Mouse (Mus musculus) E14TG2a.4 (cell line): ENCODE measurements at regions not wholly inside any gene's neighbourhood (a gene's known extent, or its start where the extent isn't known, plus 50 kb on each side); places are given as distances from the start of the nearest gene placed in this dataset.

Experiments
- CTCF ChIP-seq: conservative IDR thresholded peaks from 2 replicates; pipeline ENCODE4 v1.5.1; 2014; ENCODE audit warnings: low read length
- NANOG ChIP-seq: IDR thresholded peaks from 2 replicates; pipeline ENCODE4 v1.6.1; 2014; ENCODE audit warnings: borderline replicate concordance, low read length, mixed read lengths
- POU5F1 ChIP-seq: IDR thresholded peaks from 2 replicates; pipeline ENCODE4 v1.6.1; 2014; ENCODE audit warnings: low read length, borderline replicate concordance

DNA sequence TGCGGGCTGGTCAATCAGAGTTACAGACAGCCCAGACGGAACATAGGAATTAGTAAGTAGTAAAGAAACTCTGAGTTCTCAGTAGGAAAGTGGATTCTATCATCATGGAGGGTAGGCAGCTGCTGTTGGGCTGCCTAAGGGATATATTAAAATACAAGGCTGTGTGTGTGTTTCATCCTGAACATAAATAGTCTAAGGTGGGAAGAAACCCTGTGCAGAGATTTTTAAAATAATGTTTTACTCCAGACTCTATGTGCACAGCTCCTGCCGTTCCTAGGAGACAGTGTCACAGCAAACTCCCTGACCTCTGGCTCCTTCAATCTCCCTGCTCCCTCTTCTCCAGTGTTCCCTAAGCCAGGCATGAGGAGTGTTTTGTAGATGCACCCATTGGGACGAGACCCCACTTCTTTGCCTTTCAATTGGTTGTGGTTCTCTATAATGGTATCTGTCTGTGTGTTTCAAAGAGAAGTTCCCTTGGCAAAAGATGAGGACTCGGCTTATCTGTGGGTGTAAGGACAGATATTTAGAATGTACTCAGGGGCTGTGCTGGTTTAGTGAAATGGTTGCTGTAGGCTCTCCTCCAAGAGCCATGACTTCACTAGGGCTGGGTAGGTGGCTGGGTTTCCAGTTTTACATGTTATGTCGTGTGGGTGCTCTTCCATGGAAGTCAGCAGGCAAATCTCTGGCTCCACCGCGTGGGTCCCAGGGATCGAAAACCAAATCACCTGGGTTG, 93.1 kb upstream of the Pcbd1 start:
- TF ChIP-seq CTCF (no peak), POU5F1 (no peak), NANOG (no peak)
